Mouse (Mus musculus): ENCODE data around the gene Oaz3.

- TF ChIP-seq CTCF (conservative IDR thresholded peaks at IDR 0.05; ENCODE audit: low read length), result no peak
- no peak for TF ChIP-seq NANOG (IDR thresholded peaks at IDR 0.05; ENCODE audit: borderline replicate concordance, low read length)
Measured at GRCm38 (mm10) chr3:94473567-94474232, 30.0 kb upstream of the Oaz3 start.

All from E14TG2a.4 (cell line).